Comparison of ENCODE assay signal across 19 mouse cellular contexts in genomic region chr9:15705706-15706105, GRCm38 (mm10).
"Had no signal": no experiment of that assay in that cellular context is flagged by ENCODE, and none has a peak within 500 bp of the region (broad histone marks: within the 10 kb centered on the region; RNA-seq: fewer than 3 reads in every experiment).

No protein-coding gene starts in this region.

- H3K9ac ChIP-seq: lung, embryonic 14.5 days; midbrain, embryonic 12.5 days; neural tube, embryonic 13.5 days; neural tube, embryonic 15.5 days had no signal

- H3K9me3 ChIP-seq: midbrain, embryonic 10.5 days; midbrain, embryonic 12.5 days; neural tube, embryonic 13.5 days; neural tube, embryonic 15.5 days had no signal

- ATAC-seq: midbrain, embryonic 16.5 days had no signal

- H3K4me2 ChIP-seq: lung, embryonic 14.5 days; midbrain, embryonic 12.5 days; neural tube, embryonic 13.5 days; neural tube, embryonic 15.5 days had no signal

- H3K27ac ChIP-seq: midbrain, embryonic 10.5 days; midbrain, embryonic 12.5 days; neural tube, embryonic 13.5 days; neural tube, embryonic 15.5 days had no signal

- DNase-seq: lung, adult 18-20 months; lung, embryonic 14.5 days; lung, postnatal 10 days; lung, postnatal 4 days; midbrain, embryonic 14.5 days; retina, postnatal 1 day; right cerebral cortex, adult 18-20 months; right cerebral cortex, postnatal 25 days; right cerebral cortex, postnatal 4 days; spleen, adult 18-20 months; thymus, adult 2 months; thymus, postnatal 25 days; thymus, postnatal 4 days had no signal

- H3K36me3 ChIP-seq: midbrain, embryonic 10.5 days; midbrain, embryonic 12.5 days; neural tube, embryonic 13.5 days; neural tube, embryonic 15.5 days had no signal

- H3K4me3 ChIP-seq: midbrain, embryonic 10.5 days; midbrain, embryonic 12.5 days; myocyte; neural tube, embryonic 13.5 days; neural tube, embryonic 15.5 days had no signal

- H3K27me3 ChIP-seq: neural tube, embryonic 13.5 days; neural tube, embryonic 15.5 days had no signal
